Mouse (Mus musculus): ENCODE measurements around the gene Bpifb6. TPM values are rescaled to one million over a fixed set of nuclear protein-coding genes. Genes with fewer than 3 reads are reported as not detected.
A peak's percentile ranks its signal among the peaks of the same experiment; 100 is the strongest.

Bpifb6 gene
- polyA plus RNA-seq, 1 experiment, result 0.06 TPM

DNA sequence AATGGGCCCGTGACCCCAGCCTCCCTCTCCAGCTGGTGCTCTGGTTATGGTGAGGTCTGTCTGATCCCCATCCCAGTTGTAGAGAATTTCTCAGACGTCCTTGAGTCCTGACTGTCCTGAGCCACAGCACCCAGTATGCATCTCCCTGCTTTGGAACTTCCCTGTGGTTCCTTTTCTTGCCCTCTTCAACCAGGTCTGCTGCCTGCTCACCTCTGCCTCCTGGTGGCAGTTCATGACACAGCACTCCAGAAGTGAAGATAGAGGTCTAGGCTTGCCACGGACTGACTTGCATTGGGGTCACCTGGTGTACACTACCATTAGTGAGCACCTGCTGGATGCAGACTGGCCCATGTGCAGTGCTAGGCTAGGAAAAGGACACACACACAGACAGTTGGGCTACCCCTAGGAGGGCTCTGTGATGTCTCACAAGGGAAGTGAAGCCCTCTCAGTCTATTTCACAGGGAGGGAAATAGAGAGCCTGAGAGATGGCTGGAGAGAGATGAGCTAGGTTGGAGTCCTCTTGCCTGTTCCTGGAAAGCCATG is 29.8 kb downstream of the Bpifb6 start:
- Histone ChIP-seq H3K27ac (ENCODE audit: insufficient read depth, low read depth, low read length) (no peak overlapping the region), H3K4me1 (ENCODE audit: control insufficient read depth, insufficient read depth, low read length) (no peaks in the 10 kb centered on the region), H3K27me3 (replicated peaks; ENCODE audit: control insufficient read depth, insufficient read depth, low read length) (no peaks in the 10 kb centered on the region), H3K4me3 (ENCODE audit: insufficient read depth, low read depth, low read length) (no peak overlapping the region), H3K36me3 (ENCODE audit: control insufficient read depth, insufficient read depth, low read length) (no peaks in the 10 kb centered on the region)
- 36% methylated on average over 3 of the region's 3 CpGs for WGBS
- peak; percentile 25 for DNase-seq
- TF ChIP-seq CTCF (conservative IDR thresholded peaks at IDR 0.05; ENCODE audit: insufficient read depth, insufficient read length, low read depth, low read length), result peak; percentile 86
- TF ChIP-seq POLR2A (IDR thresholded peaks at IDR 0.05; ENCODE audit: low read depth, low read length), result no peak

DNA sequence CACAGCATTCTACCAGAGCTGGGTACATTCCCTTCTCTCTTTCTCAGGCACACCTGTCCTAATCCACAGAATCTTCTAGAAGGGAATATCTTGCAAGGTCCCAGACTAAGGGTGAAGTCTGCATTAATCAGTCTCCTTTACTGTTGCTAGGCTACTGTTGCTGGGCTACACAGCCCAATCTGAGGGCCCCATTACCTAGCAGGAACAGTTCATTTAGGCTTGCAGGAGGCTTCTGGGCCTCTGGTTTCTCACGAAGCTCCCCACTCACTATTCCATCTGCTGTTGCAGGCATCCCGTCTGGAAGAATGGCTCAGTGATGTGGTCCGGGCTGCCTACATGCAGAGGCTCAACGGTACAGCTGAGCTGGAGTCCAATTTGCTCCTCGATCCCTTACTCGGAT is 30.9 kb downstream of the Bpifb6 start:
- no peak for TF ChIP-seq CTCF (conservative IDR thresholded peaks at IDR 0.05; ENCODE audit: insufficient read depth, insufficient read length, low read depth, low read length)
- TF ChIP-seq POLR2A (IDR thresholded peaks at IDR 0.05; ENCODE audit: low read depth, low read length), result no peak
- no peak for DNase-seq
- H3K27me3 ChIP-seq (replicated peaks; ENCODE audit: control insufficient read depth, insufficient read depth, low read length), result no peaks in the 10 kb centered on the region
- no peaks in the 10 kb centered on the region for H3K36me3 ChIP-seq (ENCODE audit: control insufficient read depth, insufficient read depth, low read length)
- no peak overlapping the region for H3K27ac ChIP-seq (ENCODE audit: insufficient read depth, low read depth, low read length)
- WGBS, result 78% methylated on average over 6 of the region's 6 CpGs
- no peaks in the 10 kb centered on the region for H3K4me1 ChIP-seq (ENCODE audit: control insufficient read depth, insufficient read depth, low read length)
- no peak overlapping the region for H3K4me3 ChIP-seq (ENCODE audit: insufficient read depth, low read depth, low read length)

DNA sequence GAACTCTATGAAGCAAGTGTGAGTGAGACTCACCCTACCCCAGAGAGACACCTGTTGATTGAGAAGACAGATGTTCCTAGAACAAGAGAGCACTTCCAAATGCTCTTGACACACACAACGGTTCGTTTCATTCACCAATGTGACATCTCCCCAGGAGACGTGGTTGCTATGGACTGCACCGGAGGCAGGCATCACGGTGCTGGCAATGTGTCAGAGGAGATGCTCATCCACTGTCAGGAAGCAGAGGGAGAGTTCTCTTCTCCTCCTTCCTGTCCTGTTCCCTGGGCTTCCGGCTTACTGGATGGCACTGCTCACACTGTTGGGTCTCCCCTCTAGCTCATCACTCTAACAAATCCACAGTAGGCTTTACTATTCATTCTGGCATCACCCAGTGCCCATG is 33.1 kb downstream of the Bpifb6 start:
- Histone ChIP-seq H3K36me3 (ENCODE audit: control insufficient read depth, insufficient read depth, low read length) (no peaks in the 10 kb centered on the region), H3K27ac (ENCODE audit: insufficient read depth, low read depth, low read length) (no peak overlapping the region), H3K4me3 (ENCODE audit: insufficient read depth, low read depth, low read length) (no peak overlapping the region), H3K27me3 (replicated peaks; ENCODE audit: control insufficient read depth, insufficient read depth, low read length) (no peaks in the 10 kb centered on the region), H3K4me1 (ENCODE audit: control insufficient read depth, insufficient read depth, low read length) (no peaks in the 10 kb centered on the region)
- TF ChIP-seq CTCF (conservative IDR thresholded peaks at IDR 0.05; ENCODE audit: insufficient read depth, insufficient read length, low read depth, low read length), result no peak
- TF ChIP-seq POLR2A (IDR thresholded peaks at IDR 0.05; ENCODE audit: low read depth, low read length), result no peak
- no peak for DNase-seq
- 63% methylated on average over 6 of the region's 6 CpGs for WGBS

DNA sequence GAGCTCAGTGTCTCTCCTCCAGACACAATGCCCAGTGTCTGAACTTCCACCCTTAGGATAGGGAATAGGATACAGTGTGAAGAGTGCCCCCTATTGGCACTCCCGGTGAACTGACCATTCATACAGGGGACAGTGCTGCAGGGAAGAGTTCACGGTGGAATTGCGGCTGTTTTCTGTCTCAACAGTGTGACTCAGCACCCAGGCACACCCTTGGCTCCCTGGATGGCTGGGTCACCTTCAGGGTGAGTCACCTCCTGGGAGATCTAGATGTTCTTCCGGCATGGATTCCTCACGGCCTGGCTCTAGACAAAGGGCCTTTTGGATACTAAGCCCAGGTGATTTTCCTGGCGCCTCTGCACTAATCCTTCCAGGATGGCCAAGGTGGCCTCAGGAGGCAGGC is 35.2 kb downstream of the Bpifb6 start:
- Histone ChIP-seq H3K4me3 (ENCODE audit: insufficient read depth, low read depth, low read length) (no peak overlapping the region), H3K27ac (ENCODE audit: insufficient read depth, low read depth, low read length) (no peak overlapping the region), H3K27me3 (replicated peaks; ENCODE audit: control insufficient read depth, insufficient read depth, low read length) (no peaks in the 10 kb centered on the region), H3K36me3 (ENCODE audit: control insufficient read depth, insufficient read depth, low read length) (no peaks in the 10 kb centered on the region), H3K4me1 (ENCODE audit: control insufficient read depth, insufficient read depth, low read length) (no peaks in the 10 kb centered on the region)
- DNase-seq, result no peak
- 90% methylated on average over 6 of the region's 6 CpGs for WGBS
- TF ChIP-seq CTCF (conservative IDR thresholded peaks at IDR 0.05; ENCODE audit: insufficient read depth, insufficient read length, low read depth, low read length), result no peak
- no peak for TF ChIP-seq POLR2A (IDR thresholded peaks at IDR 0.05; ENCODE audit: low read depth, low read length)

DNA sequence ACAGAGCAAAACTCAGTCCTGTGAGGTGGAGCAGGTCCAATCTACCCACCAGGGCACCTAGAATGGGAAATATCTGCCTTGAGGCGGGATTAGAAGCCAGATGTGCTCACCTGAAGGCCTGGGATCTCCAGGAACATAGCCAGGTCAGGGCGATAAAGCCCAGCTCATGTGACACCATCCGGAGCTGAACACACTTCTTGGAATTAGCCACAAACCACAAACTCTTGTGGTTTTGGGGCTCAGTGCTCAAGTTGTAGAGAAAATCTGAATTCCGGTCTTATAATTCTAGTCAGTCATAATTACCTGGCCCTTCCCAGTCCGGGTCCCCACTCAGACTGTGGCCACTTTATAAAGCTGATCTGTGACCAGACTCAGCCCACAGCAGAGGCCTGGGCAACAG is 37.7 kb downstream of the Bpifb6 start, which contains the start of gene Bpifb4:
Bpifb4 (plus strand) TSS at position 370 of the 400 bp plus-strand sequence.
- DNase-seq, result no peak
- WGBS, result 81% methylated on average over 5 of the region's 5 CpGs

DNA sequence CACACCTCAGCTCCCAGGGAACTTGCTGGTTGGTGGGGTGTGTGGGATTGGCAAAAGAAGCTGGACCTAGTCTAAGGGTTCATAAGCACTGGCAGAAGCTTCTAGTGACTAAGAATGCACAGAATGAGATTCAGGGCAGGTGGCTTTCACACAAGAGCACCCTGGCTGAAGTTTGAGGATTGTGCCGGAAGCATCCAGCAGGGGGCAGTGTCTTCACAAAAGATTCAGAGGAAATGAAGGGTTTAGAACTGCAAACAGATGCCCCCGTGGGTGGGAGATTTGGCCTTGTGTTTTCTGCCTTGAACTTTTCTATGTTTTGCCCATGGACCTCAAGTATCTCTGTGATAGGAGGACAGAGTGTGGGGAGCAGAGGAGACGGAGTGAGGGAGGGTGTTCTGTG is 43.3 kb downstream of the Bpifb6 start:
- 31% methylated on average over 3 of the region's 3 CpGs for WGBS
- H3K4me3 ChIP-seq (ENCODE audit: insufficient read depth, low read depth, low read length), result no peak overlapping the region
- peak; percentile 35 for DNase-seq
- H3K27ac ChIP-seq (ENCODE audit: insufficient read depth, low read depth, low read length), result no peak overlapping the region
- H3K36me3 ChIP-seq (ENCODE audit: control insufficient read depth, insufficient read depth, low read length), result no peaks in the 10 kb centered on the region
- TF ChIP-seq CTCF (conservative IDR thresholded peaks at IDR 0.05; ENCODE audit: insufficient read depth, insufficient read length, low read depth, low read length), result peak; percentile 67
- TF ChIP-seq POLR2A (IDR thresholded peaks at IDR 0.05; ENCODE audit: low read depth, low read length), result no peak
- no peaks in the 10 kb centered on the region for H3K4me1 ChIP-seq (ENCODE audit: control insufficient read depth, insufficient read depth, low read length)
- no peaks in the 10 kb centered on the region for H3K27me3 ChIP-seq (replicated peaks; ENCODE audit: control insufficient read depth, insufficient read depth, low read length)

More for the DNA sequence above, 37.7 kb downstream of the Bpifb6 start, which contains the start of gene Bpifb4:
- Histone ChIP-seq H3K27ac (ENCODE audit: insufficient read depth, low read depth, low read length) (no peak within 1 kb of the TSS), H3K4me1 (ENCODE audit: control insufficient read depth, insufficient read depth, low read length) (no peaks in the 10 kb centered on the region), H3K27me3 (replicated peaks; ENCODE audit: control insufficient read depth, insufficient read depth, low read length) (no peaks in the 10 kb centered on the region), H3K4me3 (ENCODE audit: insufficient read depth, low read depth, low read length) (no peak within 1 kb of the TSS), H3K36me3 (ENCODE audit: control insufficient read depth, insufficient read depth, low read length) (no peaks in the 10 kb centered on the region)
- TF ChIP-seq POLR2A (IDR thresholded peaks at IDR 0.05; ENCODE audit: low read depth, low read length), result no peak
- no peak for TF ChIP-seq CTCF (conservative IDR thresholded peaks at IDR 0.05; ENCODE audit: insufficient read depth, insufficient read length, low read depth, low read length)

DNA sequence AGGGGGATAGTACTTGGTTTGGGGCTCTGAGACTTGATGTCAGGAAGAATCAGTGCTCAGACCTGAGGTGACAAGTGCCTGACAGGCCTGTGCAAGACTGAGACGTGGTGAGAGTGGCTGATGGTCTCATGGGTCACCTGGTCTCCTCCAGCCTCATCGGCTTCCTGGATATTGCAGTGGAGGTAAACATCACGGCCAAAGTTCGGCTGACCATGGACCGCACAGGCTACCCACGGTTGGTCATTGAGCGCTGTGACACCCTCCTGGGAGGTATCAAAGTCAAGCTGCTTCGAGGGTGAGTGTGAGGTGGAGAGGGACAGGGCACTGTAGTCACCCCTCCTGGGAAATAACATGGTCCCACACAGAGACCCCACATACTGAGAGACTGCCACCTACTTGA is 44.4 kb downstream of the Bpifb6 start:
- TF ChIP-seq CTCF (conservative IDR thresholded peaks at IDR 0.05; ENCODE audit: insufficient read depth, insufficient read length, low read depth, low read length) (no peak), POLR2A (IDR thresholded peaks at IDR 0.05; ENCODE audit: low read depth, low read length) (no peak)
- Histone ChIP-seq H3K27me3 (replicated peaks; ENCODE audit: control insufficient read depth, insufficient read depth, low read length) (no peaks in the 10 kb centered on the region), H3K4me3 (ENCODE audit: insufficient read depth, low read depth, low read length) (no peak overlapping the region), H3K4me1 (ENCODE audit: control insufficient read depth, insufficient read depth, low read length) (no peaks in the 10 kb centered on the region), H3K27ac (ENCODE audit: insufficient read depth, low read depth, low read length) (no peak overlapping the region), H3K36me3 (ENCODE audit: control insufficient read depth, insufficient read depth, low read length) (no peaks in the 10 kb centered on the region)
- DNase-seq, result no peak
- 75% methylated on average over 8 of the region's 8 CpGs for WGBS

Data from kidney, adult 2 months (tissue).